Mouse (Mus musculus) neutrophil, adult 65 days (primary cell): ENCODE data around the gene Cyp3a59. TPM values are rescaled to one million over a fixed set of nuclear protein-coding genes. Genes with fewer than 3 reads are reported as not detected.

ENCODE experiments used
- total RNA-seq: library from RNA; stranded (reverse); gene quantifications from 2 replicates; pipeline ENCODE4 v1.2.4, GENCODE M21; 2023

The Cyp3a59 gene
- total RNA-seq = not detected in 2 replicates

GRCm38 (mm10) chr5:146078945-146079344, at the start of gene Cyp3a59:
Gene Cyp3a59, plus strand, starts transcription at chr5:146079257.

GRCm38 (mm10) chr5:146160439-146160838, 81.4 kb downstream of the Cyp3a59 start, which contains the start of gene Gm5565:
Gene Gm5565, minus strand, starts transcription at chr5:146160539.

Other genes starting within 250 kb of the Cyp3a59 start
- not detected in 2 replicates for gene Cyp3a11, start 199.3 kb upstream of the Cyp3a59 start, total RNA-seq
- gene Cyp3a25, start 69.6 kb upstream of the Cyp3a59 start, total RNA-seq = not detected in 2 replicates
- not detected in 2 replicates for gene Gm5565, start 81.3 kb downstream of the Cyp3a59 start, total RNA-seq
- gene Gm6309, start 91.5 kb downstream of the Cyp3a59 start, total RNA-seq = not detected in 2 replicates
- 0.85 TPM in 1 of 2 replicates, not detected in the other for gene 1700001J03Rik, start 106.0 kb downstream of the Cyp3a59 start, total RNA-seq
- gene Rnf6, start 142.3 kb downstream of the Cyp3a59 start, total RNA-seq = 43.9 and 50.9 TPM in 2 replicates
- gene Cdk8, start 152.0 kb downstream of the Cyp3a59 start, total RNA-seq = 17.3 and 23.2 TPM in 2 replicates